Mouse (Mus musculus): ENCODE data around the gene St6galnac1. TPM values are rescaled to one million over a fixed set of nuclear protein-coding genes. Genes with fewer than 3 reads are reported as not detected.
A peak's percentile ranks its signal among the peaks of the same experiment; 100 is the strongest.

Gene St6galnac1
- polyA plus RNA-seq, 1 experiment from 2014 or later = not detected

DNA sequence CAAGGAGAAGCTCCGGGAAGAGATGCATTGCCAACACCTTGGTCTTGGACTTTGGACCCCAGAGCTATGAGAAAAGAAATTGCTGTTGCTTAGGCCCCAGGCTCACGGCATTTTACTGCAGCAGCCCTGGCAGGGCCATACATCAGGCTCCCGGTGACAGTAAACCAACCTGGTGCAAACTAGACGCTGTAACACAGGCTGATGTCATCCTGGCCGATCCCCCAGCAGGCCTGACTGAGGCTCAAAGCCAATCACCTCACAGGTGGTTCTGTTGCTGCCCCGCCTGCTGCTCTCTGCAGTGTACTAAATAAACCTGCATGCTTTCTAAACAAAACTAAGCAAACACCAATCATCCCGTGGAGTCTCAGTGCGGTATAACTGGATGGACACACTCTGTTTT, 43.4 kb upstream of the St6galnac1 start:
- ATAC-seq (ENCODE audit: insufficient read depth) (no peak), DNase-seq (no peak)
- no peak overlapping the region for H3K4me3 ChIP-seq (ENCODE audit: low read depth, low read length)
- H3K9me3 ChIP-seq (ENCODE audit: low read depth, low read length) = no peaks in the 10 kb centered on the region
- H3K4me2 ChIP-seq = no peak overlapping the region
- no peak overlapping the region for H3K27ac ChIP-seq (ENCODE audit: low read depth)
- WGBS = 39% methylated on average over 8 of the region's 8 CpGs
- H3K4me1 ChIP-seq (ENCODE audit: insufficient read depth) = peaks cover 20% of the 10 kb centered on the region
- no peaks in the 10 kb centered on the region for H3K27me3 ChIP-seq (ENCODE audit: insufficient read depth, low read length)
- H3K9ac ChIP-seq = no peak overlapping the region
- no peaks in the 10 kb centered on the region for H3K36me3 ChIP-seq (ENCODE audit: insufficient read depth)
- no peak for TF ChIP-seq CTCF (IDR thresholded peaks at IDR 0.05; ENCODE audit: low read depth)

DNA sequence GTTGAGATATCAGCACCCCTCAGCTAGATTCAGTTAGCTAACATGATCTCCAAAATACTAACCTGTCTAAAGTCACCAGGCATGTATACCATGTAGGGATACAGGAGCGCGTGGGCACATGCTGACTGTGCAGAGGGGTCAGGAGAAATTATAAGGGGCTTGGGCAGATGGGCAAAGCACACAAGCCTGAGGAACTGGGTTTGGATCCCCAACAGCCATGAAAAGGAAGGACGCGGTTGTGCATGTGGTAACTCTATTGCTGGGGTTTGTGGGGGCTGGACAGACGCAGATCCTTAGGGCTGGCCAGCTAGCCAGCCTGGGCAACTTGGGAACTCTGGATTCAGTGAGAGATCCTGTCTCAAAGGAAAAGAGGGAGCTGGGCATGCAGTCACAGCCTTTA, 42.3 kb upstream of the St6galnac1 start:
- Histone ChIP-seq H3K27me3 (ENCODE audit: insufficient read depth, low read length) (no peaks in the 10 kb centered on the region), H3K9ac (no peak overlapping the region), H3K4me1 (ENCODE audit: insufficient read depth) (peaks cover 31% of the 10 kb centered on the region), H3K36me3 (ENCODE audit: insufficient read depth) (no peaks in the 10 kb centered on the region), H3K27ac (ENCODE audit: low read depth) (no peak overlapping the region), H3K4me2 (no peak overlapping the region), H3K4me3 (ENCODE audit: low read depth, low read length) (no peak overlapping the region), H3K9me3 (ENCODE audit: low read depth, low read length) (no peaks in the 10 kb centered on the region)
- ATAC-seq (ENCODE audit: insufficient read depth) = no peak
- TF ChIP-seq CTCF (IDR thresholded peaks at IDR 0.05; ENCODE audit: low read depth) = no peak
- 96% methylated on average over 5 of the region's 5 CpGs for WGBS
- no peak for DNase-seq

- no peak for TF ChIP-seq CTCF (IDR thresholded peaks at IDR 0.05; ENCODE audit: low read depth)
- H3K4me1 ChIP-seq (ENCODE audit: insufficient read depth) = peaks cover 34% of the 10 kb centered on the region
- 73% methylated on average over 5 of the region's 5 CpGs for WGBS
- H3K27ac ChIP-seq (ENCODE audit: low read depth) = no peak overlapping the region
- no peak overlapping the region for H3K4me3 ChIP-seq (ENCODE audit: low read depth, low read length)
- H3K9ac ChIP-seq = no peak overlapping the region
- no peak for DNase-seq
- H3K27me3 ChIP-seq (ENCODE audit: insufficient read depth, low read length) = no peaks in the 10 kb centered on the region
- no peak for ATAC-seq (ENCODE audit: insufficient read depth)
- no peaks in the 10 kb centered on the region for H3K9me3 ChIP-seq (ENCODE audit: low read depth, low read length)
- H3K4me2 ChIP-seq = no peak overlapping the region
- no peaks in the 10 kb centered on the region for H3K36me3 ChIP-seq (ENCODE audit: insufficient read depth)
Observed at GRCm38 (mm10) chr11:116816769-116817168, 41.5 kb upstream of the St6galnac1 start.

DNA sequence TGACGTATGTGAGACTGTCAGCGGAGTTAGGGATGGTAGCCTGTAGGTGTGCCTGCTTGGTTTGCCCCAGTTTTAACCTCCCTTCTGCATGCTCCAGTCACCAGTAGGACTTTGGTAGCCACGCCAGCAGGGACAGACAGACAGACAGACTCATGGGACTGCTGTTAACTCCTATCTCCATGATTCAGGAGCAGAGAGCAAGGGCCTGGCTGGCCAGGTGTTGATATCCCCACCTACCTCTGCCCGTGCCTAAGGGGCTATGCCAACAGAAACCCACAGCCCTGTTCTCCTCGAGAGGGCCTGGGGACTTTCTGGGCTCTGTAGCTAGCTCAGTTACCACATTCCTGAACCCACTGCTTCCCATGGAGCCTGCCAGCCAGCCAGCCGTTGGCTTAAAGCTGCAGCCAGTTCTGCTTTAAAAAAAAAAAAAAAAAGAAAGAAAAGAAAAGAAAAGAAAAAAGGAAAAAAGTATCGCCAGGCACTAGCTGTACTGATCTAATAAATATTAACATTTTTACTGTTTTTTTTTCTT, 39.6 kb upstream of the St6galnac1 start:
- H3K4me1 ChIP-seq (ENCODE audit: insufficient read depth) = peaks cover 32% of the 10 kb centered on the region
- peak overlapping the region; percentile 94 for H3K27ac ChIP-seq (ENCODE audit: low read depth)
- DNase-seq = peak; percentile 53
- H3K4me3 ChIP-seq (ENCODE audit: low read depth, low read length) = no peak overlapping the region
- WGBS = 22% methylated on average over 7 of the region's 7 CpGs
- H3K27me3 ChIP-seq (ENCODE audit: insufficient read depth, low read length) = no peaks in the 10 kb centered on the region
- peak overlapping the region; percentile 26; the same call in 1 of the 2 replicates for H3K9ac ChIP-seq
- no peak for TF ChIP-seq CTCF (IDR thresholded peaks at IDR 0.05; ENCODE audit: low read depth)
- peak overlapping the region; percentile 39; the same call in 1 of the 2 replicates for H3K4me2 ChIP-seq
- H3K9me3 ChIP-seq (ENCODE audit: low read depth, low read length) = no peaks in the 10 kb centered on the region
- H3K36me3 ChIP-seq (ENCODE audit: insufficient read depth) = no peaks in the 10 kb centered on the region
- no peak for ATAC-seq (ENCODE audit: insufficient read depth)

DNA sequence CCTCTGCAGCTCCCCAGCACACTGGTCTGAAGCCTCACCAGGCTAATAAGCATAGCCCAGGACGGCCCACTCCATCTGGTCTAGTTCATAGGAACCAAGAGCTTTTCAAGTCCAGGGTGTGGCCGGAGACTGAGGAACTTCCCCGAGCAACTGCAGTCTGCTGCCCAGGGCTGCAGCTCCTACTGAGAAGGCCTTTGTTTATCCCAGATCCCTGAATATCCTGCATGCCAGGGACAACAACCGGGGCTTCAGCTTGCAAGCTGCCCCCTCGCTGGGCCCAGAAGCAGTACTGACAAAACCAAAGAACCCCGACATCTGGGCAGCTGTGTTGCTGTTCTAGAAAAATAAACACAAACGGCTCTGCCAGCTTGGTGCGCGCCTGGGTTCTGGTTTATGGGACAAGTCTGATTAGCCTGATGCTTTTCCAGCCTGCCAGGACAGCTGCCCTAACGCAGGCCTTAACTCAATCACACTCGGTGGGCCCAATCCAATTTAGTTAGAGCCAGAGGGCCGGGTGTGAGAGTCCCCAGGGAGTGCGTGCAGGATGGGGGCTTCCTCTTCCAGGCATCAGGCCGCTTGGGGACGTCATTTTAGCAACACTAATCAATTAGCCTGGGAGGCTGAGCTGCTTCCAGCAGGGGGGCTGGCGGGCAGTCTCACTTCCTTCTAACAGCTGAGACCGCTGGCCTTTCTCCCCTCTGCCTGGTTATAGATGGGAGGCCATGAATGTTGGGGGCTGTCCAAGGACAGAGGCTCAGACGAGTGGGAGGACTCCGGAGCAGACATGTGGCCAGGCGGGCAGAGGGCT, 39.0 kb upstream of the St6galnac1 start:
- no peaks in the 10 kb centered on the region for H3K27me3 ChIP-seq (ENCODE audit: insufficient read depth, low read length)
- peak overlapping the region; percentile 94 for H3K27ac ChIP-seq (ENCODE audit: low read depth)
- H3K4me2 ChIP-seq = peak overlapping the region; percentile 39
- 0 out of 2 replicates have a peak, but pooled peaks cover 5% of the 10 kb centered on the region for H3K36me3 ChIP-seq (ENCODE audit: insufficient read depth)
- H3K4me3 ChIP-seq (ENCODE audit: low read depth, low read length) = no peak overlapping the region
- H3K9me3 ChIP-seq (ENCODE audit: low read depth, low read length) = no peaks in the 10 kb centered on the region
- peaks cover 32% of the 10 kb centered on the region for H3K4me1 ChIP-seq (ENCODE audit: insufficient read depth)
- peak overlapping the region; percentile 26; the same call in 1 of the 2 replicates for H3K9ac ChIP-seq
- ATAC-seq (ENCODE audit: insufficient read depth) = peak; percentile 76
- 16% methylated on average over 20 of the region's 20 CpGs for WGBS
- DNase-seq = peak; percentile 89
- TF ChIP-seq CTCF (IDR thresholded peaks at IDR 0.05; ENCODE audit: low read depth) = no peak

DNA sequence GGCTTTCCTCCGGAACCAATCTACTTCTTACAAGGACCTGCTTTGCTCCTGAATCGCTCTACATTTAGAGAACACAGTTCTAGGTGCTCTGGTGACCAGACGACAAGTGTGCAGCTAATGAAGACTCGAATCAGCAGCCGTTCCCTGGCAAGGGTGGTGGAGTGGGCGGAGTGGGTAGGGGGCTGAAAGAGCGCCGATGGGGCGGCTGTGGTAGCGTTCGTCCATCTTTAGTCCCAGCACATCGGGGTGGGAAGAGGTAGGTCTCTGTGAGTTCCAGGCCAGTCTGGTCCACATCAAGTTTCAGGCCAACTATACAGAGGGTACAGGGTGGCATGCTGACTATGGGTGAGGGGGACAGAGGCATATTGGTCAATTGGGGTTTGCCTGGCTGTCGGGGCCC, 38.3 kb upstream of the St6galnac1 start:
- 0 out of 2 replicates have a peak, but pooled peaks cover 5% of the 10 kb centered on the region for H3K36me3 ChIP-seq (ENCODE audit: insufficient read depth)
- no peaks in the 10 kb centered on the region for H3K27me3 ChIP-seq (ENCODE audit: insufficient read depth, low read length)
- 78% methylated on average over 13 of the region's 13 CpGs for WGBS
- no peaks in the 10 kb centered on the region for H3K9me3 ChIP-seq (ENCODE audit: low read depth, low read length)
- peak overlapping the region; percentile 94 for H3K27ac ChIP-seq (ENCODE audit: low read depth)
- no peak for TF ChIP-seq CTCF (IDR thresholded peaks at IDR 0.05; ENCODE audit: low read depth)
- H3K4me2 ChIP-seq = peak overlapping the region; percentile 39; the same call in 1 of the 2 replicates
- ATAC-seq (ENCODE audit: insufficient read depth) = no peak
- H3K4me3 ChIP-seq (ENCODE audit: low read depth, low read length) = no peak overlapping the region
- no peak for DNase-seq
- H3K4me1 ChIP-seq (ENCODE audit: insufficient read depth) = peaks cover 32% of the 10 kb centered on the region
- H3K9ac ChIP-seq = peak overlapping the region; percentile 6; the same call in 1 of the 2 replicates

Data from lung, embryonic 14.5 days (tissue).